8 mouse cellular contexts compared by ENCODE assay signal in the genomic region with DNA sequence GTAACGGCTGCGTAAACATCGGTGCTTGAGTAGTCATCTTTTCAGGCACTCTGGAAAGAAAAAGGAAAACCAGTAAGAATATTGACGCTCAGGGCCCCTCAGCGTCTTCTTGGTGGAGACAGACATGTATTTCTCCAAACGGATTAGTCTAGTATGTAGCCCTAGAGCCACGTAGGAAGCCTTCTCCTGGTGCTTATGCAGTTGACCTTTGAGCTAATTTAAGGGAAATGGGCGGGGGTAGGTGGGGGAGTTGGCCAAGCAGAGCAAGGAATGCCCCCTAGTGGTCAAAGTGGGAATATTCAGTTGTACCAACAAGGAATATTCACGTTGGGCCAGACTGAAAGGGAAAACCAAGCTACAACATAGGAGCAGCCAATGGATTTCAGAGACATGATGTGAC. TPM values are rescaled to one million over a fixed set of nuclear protein-coding genes. Genes with fewer than 3 reads are reported as not detected.
A peak's percentile ranks its signal among the peaks of the same experiment; 100 is the strongest.
DNase-seq lines count a peak whose midpoint lies in the region; TF ChIP-seq lines count a peak whose summit lies in the region.

No protein-coding gene starts in this region.

- TF ChIP-seq CTCF in heart, adult 2 months (IDR thresholded peaks at IDR 0.05), result peak; percentile 84

- peaks cover 2% of the 10 kb centered on the region; the same call in 1 of the 2 replicates for H3K79me2 ChIP-seq in heart, adult 2 months (replicated peaks; ENCODE audit: control insufficient read depth, insufficient read depth, low read length)

- 39% methylated on average over 9 of the region's 9 CpGs for WGBS in heart, adult 2 months

- DNase-seq in layer of hippocampus, adult 11-12 months (ENCODE audit: low spot score), result peak; percentile 25
- DNase-seq in layer of hippocampus, adult 8-10 months (ENCODE audit: low spot score in 2 of 2), result no peak
- DNase-seq in adipocyte (ENCODE audit: low spot score), result peak; percentile 22
- peak; percentile 24 to 43 for DNase-seq in heart, adult 2 months
- DNase-seq in lung, adult 18-20 months, result peak; percentile 16 to 64
- peak; percentile 28 for DNase-seq in yolk sac, embryonic 10.5 days (ENCODE audit: low spot score)
- DNase-seq in spleen, adult 12 weeks (ENCODE audit: low spot score), result no peak
- no peak for DNase-seq in T-cell, adult 2 months (ENCODE audit: low spot score)

- H3K9ac ChIP-seq in heart, adult 2 months (ENCODE audit: low read depth, low read length), result peak overlapping the region; percentile 88

- H3K27me3 ChIP-seq in heart, adult 2 months (ENCODE audit: control insufficient read depth, insufficient read depth, low read length), result no peaks in the 10 kb centered on the region

- H3K4me3 ChIP-seq in heart, adult 2 months, result peak overlapping the region; percentile 57

- no peak; the same call in 1 of the 2 replicates for TF ChIP-seq POLR2A in heart, adult 2 months (IDR thresholded peaks at IDR 0.05; ENCODE audit: insufficient read depth, low read depth, low read length)

- peak; percentile 81 for TF ChIP-seq EP300 in heart, adult 2 months (IDR thresholded peaks at IDR 0.05; ENCODE audit: insufficient read depth, low read depth, low read length)

- peaks cover 3% of the 10 kb centered on the region for H3K4me1 ChIP-seq in heart, adult 2 months (ENCODE audit: control insufficient read depth, insufficient read depth, low read length)

- peak overlapping the region; percentile 94 for H3K27ac ChIP-seq in heart, adult 2 months

- intact Hi-C loops in heart, adult 2 months (cut with DNase I), result loop anchor here (5.0 kb wide), 1 partner anchor 52 kb away; no protein-coding TSS in a partner anchor

- peaks cover 25% of the 10 kb centered on the region for H3K36me3 ChIP-seq in heart, adult 2 months (ENCODE audit: control insufficient read depth, insufficient read depth, low read length)

RNA-seq across cellular contexts. Expression of gene Ttn, which starts 2.2 kb away (rescaled TPM):
- total RNA-seq in layer of hippocampus, adult 8-10 months (2022), result 1 to 10 TPM in 2 of 4 experiments, under 1 TPM in 2; 0.61 to 2.8 (median 1.2) TPM
- total RNA-seq in heart, adult 2 months (2021), result 1,000 to 10,000 TPM; 2,567 to 3,090 TPM
- 88.4 and 181 TPM in 2 replicates for polyA plus RNA-seq in heart, adult 2 months (2012; rRNA removed)

Comparison
In these comparisons a context has a peak if more than half of its experiments do, and no peak if none do; other contexts are left out.
1. DNase-seq: peak in layer of hippocampus, adult 11-12 months (single experiment), adipocyte (single experiment), heart, adult 2 months (2 of 2), lung, adult 18-20 months (2 of 2) and yolk sac, embryonic 10.5 days (single experiment); none in layer of hippocampus, adult 8-10 months (0 of 2), spleen, adult 12 weeks (single experiment) and T-cell, adult 2 months (single experiment).
2. RNA of gene Ttn, which starts 2.2 kb away (total RNA-seq): 2,567 to 3,090 TPM in heart, adult 2 months; 0.61 to 2.8 TPM in layer of hippocampus, adult 8-10 months; every median in the first group is over 100 times any median in the second.